Mouse (Mus musculus) lung, adult 2 months (tissue): ENCODE measurements at regions not wholly inside any gene's neighbourhood (a gene's known extent, or its start where the extent isn't known, plus 50 kb on each side); places are given as distances from the start of the nearest gene placed in this dataset.

Experiments
- CTCF ChIP-seq: fragments of 200-500 bp; IDR thresholded peaks from 2 replicates; pipeline ENCODE4 v1.5.1; 2011; ENCODE audit warnings: mild to moderate bottlenecking, low read length, control low read depth; ENCODE audit not compliant: insufficient read depth
- POLR2A ChIP-seq: fragments of 200-500 bp; IDR thresholded peaks from 2 replicates; pipeline ENCODE4 v1.6.1; 2011; ENCODE audit warnings: low read depth, mild to moderate bottlenecking, control low read depth, low read length, borderline replicate concordance; ENCODE audit errors: extremely low read depth

DNA sequence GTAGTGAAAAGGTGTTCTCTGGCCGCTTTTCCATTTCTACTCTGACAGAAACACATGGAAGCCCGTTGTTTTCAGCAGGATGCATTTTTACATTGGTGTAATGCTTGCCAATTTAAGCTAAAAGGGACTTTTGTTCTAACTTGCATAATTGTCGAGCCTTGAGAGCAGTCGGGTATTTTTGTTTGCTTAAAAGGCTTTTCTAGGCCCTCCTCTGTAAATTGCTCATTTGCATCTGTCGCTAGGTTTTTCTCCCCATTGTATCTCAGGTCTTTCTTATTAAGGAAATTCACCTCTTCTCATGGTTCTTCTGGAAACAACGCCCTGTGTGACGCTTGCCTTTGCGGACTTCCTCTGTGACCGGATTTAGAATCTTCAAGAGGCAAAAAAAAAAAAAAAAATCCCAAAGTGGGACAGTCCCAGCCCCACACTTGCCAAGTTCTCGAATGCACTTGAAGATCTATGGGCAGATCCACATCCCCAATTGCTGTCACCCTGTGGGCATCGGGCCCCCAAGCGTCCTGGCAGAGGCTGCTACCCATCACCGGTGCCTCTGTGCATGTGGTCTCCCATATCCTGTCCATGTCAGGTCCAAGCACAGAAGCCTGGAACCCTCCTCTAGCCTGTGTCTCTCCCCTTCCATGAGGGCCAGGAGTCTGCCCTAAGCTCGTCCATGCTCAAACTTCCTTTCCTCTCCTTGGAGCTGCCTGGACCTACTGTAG, 100.6 kb upstream of the Dyrk2 start:
- TF ChIP-seq CTCF = no peak
- no peak for TF ChIP-seq POLR2A
